Mouse (Mus musculus): ENCODE results near the gene Lysmd2. TPM values are rescaled to one million over a fixed set of nuclear protein-coding genes. Genes with fewer than 3 reads are reported as not detected.
A peak's percentile ranks its signal among the peaks of the same experiment; 100 is the strongest.

Lysmd2 gene
- polyA plus RNA-seq (2014; fragmentation: Nextera tagmentation; extraction: Ambion mirVana): 15.9 and 16.6 TPM in 2 replicates

DNA sequence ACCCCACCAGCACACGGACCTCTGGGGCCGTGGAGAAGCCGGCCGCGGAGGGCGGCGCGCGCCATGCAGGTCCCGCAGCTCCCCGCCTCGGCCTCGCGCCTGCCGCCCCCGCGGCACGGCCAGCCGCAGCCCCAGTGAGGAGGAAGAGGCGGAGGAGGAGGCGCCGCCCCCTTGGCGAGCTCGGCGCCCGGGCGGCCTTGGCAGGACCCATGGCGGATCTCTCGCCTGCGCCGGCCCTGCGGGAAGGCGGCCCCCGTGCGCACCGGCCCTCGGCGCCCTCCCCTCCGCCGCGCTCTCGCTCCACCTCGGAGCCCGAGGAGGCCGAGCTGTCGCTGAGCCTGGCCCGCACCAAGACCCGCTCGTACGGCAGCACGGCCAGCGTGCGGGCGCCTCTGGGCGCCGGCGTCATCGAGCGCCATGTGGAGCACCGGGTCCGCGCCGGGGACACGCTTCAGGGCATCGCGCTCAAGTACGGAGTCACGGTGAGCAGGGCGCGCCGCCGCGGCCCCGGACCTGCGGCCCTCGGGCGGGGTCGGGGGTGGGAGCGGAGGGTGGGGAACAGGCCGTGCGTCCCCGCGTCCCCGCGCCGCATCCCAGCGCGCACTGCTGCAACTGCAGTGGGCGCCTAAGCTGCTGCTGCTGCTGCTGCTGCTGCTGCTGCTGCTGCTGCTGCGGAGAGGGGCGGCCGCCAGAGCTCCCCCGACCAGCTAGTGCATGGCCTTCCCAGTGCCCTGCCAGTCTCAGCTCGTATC is at the start of gene Lysmd2:
Gene Lysmd2 (plus strand): TSS at position 186 of the 752 bp plus-strand sequence.
- DNase-seq (ENCODE audit: low spot score): peak; percentile 81
- H3K4me3 ChIP-seq (ENCODE audit: low read depth, low read length): peak within 1 kb of the TSS; percentile 75
- no peaks in the 10 kb centered on the region for H3K4me1 ChIP-seq (ENCODE audit: control insufficient read depth, insufficient read depth, low read length)
- H3K4me2 ChIP-seq (ENCODE audit: low read depth): peak within 1 kb of the TSS; percentile 88
- peak within 1 kb of the TSS; percentile 82 for H3K9ac ChIP-seq (ENCODE audit: low read length)
- H3K36me3 ChIP-seq (ENCODE audit: control insufficient read depth, insufficient read depth, low read length): no peaks in the 10 kb centered on the region
- H3K9me3 ChIP-seq (ENCODE audit: control insufficient read depth, low read length): no peaks in the 10 kb centered on the region
- H3K27me3 ChIP-seq (ENCODE audit: control insufficient read depth, insufficient read depth, low read length): no peaks in the 10 kb centered on the region
- H3K27ac ChIP-seq (ENCODE audit: low read depth, low read length): peak within 1 kb of the TSS; percentile 67
- ATAC-seq (ENCODE audit: insufficient read depth, low FRiP score, low TSS enrichment): peak; percentile 88
- WGBS: under 1% methylated on average over 37 of the region's 94 CpGs

DNA sequence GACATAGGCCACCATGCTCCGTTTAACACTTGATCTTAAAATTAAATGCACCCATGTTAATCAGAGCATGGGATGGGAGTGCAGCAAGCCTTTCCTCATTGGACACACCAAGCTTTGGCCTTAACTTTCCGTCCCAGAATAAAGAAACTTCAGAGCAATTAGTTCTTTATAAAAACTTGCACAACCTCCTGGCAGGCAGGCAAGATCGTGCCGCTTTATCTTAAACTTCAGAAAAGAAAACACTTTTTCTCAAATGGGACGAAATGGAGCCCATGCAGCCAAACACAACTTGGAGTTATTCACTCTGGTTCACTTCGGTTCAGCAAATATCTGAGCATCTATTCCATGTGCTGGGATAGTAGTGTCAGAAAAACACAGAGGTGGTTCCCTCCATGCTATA is 46.2 kb upstream of the Lysmd2 start:
- Histone ChIP-seq H3K9me3 (ENCODE audit: control insufficient read depth, low read length) (no peaks in the 10 kb centered on the region), H3K27ac (ENCODE audit: low read depth, low read length) (no peak overlapping the region), H3K4me3 (ENCODE audit: low read depth, low read length) (no peak overlapping the region), H3K4me1 (ENCODE audit: control insufficient read depth, insufficient read depth, low read length) (no peaks in the 10 kb centered on the region), H3K27me3 (ENCODE audit: control insufficient read depth, insufficient read depth, low read length) (no peaks in the 10 kb centered on the region), H3K9ac (ENCODE audit: low read length) (no peak overlapping the region), H3K36me3 (ENCODE audit: control insufficient read depth, insufficient read depth, low read length) (peaks cover 7% of the 10 kb centered on the region), H3K4me2 (ENCODE audit: low read depth) (no peak overlapping the region)
- ATAC-seq (ENCODE audit: insufficient read depth, low FRiP score, low TSS enrichment) (no peak), DNase-seq (ENCODE audit: low spot score) (no peak)
- WGBS: 96% methylated on average over 6 of the region's 6 CpGs

GRCm38 (mm10) chr9:75581694-75582350 is 43.7 kb upstream of the Lysmd2 start:
- WGBS: 57% methylated on average over 7 of the region's 7 CpGs
- no peaks in the 10 kb centered on the region for H3K27me3 ChIP-seq (ENCODE audit: control insufficient read depth, insufficient read depth, low read length)
- H3K36me3 ChIP-seq (ENCODE audit: control insufficient read depth, insufficient read depth, low read length): no peaks in the 10 kb centered on the region
- no peak overlapping the region for H3K9ac ChIP-seq (ENCODE audit: low read length)
- no peaks in the 10 kb centered on the region for H3K9me3 ChIP-seq (ENCODE audit: control insufficient read depth, low read length)
- H3K4me1 ChIP-seq (ENCODE audit: control insufficient read depth, insufficient read depth, low read length): no peaks in the 10 kb centered on the region
- H3K4me2 ChIP-seq (ENCODE audit: low read depth): no peak overlapping the region
- ATAC-seq (ENCODE audit: insufficient read depth, low FRiP score, low TSS enrichment) (no peak), DNase-seq (ENCODE audit: low spot score) (no peak)
- no peak overlapping the region for H3K27ac ChIP-seq (ENCODE audit: low read depth, low read length)
- no peak overlapping the region for H3K4me3 ChIP-seq (ENCODE audit: low read depth, low read length)

DNA sequence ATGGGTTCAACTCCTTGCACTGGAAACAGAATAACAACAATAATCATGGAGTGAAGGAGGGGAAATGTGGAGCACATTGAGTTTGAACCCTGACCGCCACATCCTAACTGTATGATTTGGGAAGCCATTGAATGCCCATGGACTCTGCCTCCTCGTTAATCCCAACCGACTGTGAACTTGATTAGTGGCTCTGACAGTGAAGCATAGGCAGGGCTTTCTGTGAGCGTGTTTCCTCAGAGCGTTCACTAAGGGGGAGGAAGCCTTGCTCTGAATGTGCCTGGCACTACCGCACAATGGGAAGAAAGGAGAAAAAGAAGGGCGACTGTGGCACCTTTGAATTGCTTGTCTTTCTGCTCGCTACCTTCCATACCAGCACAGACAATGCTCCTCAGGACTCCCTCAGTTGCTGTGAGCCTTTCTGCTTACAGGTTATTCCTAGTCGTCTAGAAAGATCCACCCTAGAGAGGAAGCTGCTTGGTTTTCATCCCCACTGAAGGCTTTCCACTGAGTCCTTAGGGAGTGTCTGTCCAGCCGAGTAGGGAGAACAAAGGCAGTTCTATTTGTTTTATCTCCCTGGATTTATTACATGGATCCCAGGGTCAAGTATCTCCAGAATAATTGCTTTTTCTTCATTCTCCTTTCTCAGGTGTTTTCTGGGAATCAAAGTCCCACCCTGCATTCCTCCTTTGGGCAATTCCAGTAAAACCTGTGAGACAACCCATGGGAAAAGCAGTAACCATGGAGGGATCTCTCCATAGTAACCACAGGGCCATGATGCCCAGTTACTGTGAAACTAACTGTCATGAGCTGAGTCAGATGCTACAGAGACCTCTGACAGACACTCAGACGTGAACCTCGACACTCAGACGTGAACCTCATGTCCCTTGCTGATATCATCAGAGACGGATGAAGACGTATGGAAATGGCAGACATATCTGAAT is 35.4 kb upstream of the Lysmd2 start:
- Histone ChIP-seq H3K4me3 (ENCODE audit: low read depth, low read length) (no peak overlapping the region), H3K4me2 (ENCODE audit: low read depth) (no peak overlapping the region), H3K36me3 (ENCODE audit: control insufficient read depth, insufficient read depth, low read length) (peaks cover 7% of the 10 kb centered on the region), H3K4me1 (ENCODE audit: control insufficient read depth, insufficient read depth, low read length) (no peaks in the 10 kb centered on the region), H3K9me3 (ENCODE audit: control insufficient read depth, low read length) (no peaks in the 10 kb centered on the region), H3K9ac (ENCODE audit: low read length) (no peak overlapping the region), H3K27me3 (ENCODE audit: control insufficient read depth, insufficient read depth, low read length) (no peaks in the 10 kb centered on the region), H3K27ac (ENCODE audit: low read depth, low read length) (no peak overlapping the region)
- no peak for ATAC-seq (ENCODE audit: insufficient read depth, low FRiP score, low TSS enrichment)
- WGBS: 83% methylated on average over 15 of the region's 15 CpGs
- no peak for DNase-seq (ENCODE audit: low spot score)

DNA sequence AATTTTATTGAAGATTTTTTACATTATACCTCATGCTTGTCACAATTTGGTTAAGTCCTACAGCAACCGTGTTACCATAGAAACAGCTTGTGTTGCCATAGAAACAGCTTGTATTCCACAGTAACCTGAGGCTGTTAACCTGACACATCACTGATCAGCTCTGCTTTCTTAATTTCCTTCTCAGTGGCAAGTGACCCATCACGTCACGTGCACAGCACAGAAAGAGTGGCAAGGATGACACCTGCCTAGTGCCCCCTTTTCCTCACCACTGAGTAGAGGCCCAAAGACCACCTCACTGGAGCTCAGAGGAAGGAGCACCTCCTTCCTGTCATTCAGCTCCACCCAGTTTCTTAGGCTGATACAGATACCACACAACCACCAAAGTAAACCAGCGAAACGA is 32.1 kb upstream of the Lysmd2 start:
- H3K27me3 ChIP-seq (ENCODE audit: control insufficient read depth, insufficient read depth, low read length): no peaks in the 10 kb centered on the region
- no peak overlapping the region for H3K27ac ChIP-seq (ENCODE audit: low read depth, low read length)
- no peaks in the 10 kb centered on the region for H3K9me3 ChIP-seq (ENCODE audit: control insufficient read depth, low read length)
- DNase-seq (ENCODE audit: low spot score) (no peak), ATAC-seq (ENCODE audit: insufficient read depth, low FRiP score, low TSS enrichment) (no peak)
- H3K9ac ChIP-seq (ENCODE audit: low read length): no peak overlapping the region
- H3K4me3 ChIP-seq (ENCODE audit: low read depth, low read length): no peak overlapping the region
- WGBS: 88% methylated on average over 5 of the region's 5 CpGs
- peaks cover 7% of the 10 kb centered on the region for H3K36me3 ChIP-seq (ENCODE audit: control insufficient read depth, insufficient read depth, low read length)
- no peaks in the 10 kb centered on the region for H3K4me1 ChIP-seq (ENCODE audit: control insufficient read depth, insufficient read depth, low read length)
- H3K4me2 ChIP-seq (ENCODE audit: low read depth): no peak overlapping the region

DNA sequence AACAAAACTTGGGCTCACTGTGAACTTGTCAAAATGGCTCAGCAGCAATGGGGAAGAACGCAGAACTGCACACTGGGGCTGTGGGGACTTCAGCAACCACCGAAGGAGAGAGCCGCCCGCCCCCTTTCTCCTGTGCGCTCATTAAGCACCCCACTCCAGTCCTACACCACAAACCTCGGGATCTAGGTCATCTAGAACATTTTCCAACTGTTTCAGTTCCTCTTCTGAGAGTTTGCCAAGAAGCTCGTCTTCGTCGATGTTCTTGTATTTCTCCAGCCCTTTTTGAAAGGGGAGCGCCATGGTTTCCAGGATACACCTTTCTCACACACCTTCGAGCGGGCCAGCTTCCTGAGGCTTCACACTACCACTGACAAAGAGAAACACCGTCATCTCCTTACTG is 28.5 kb upstream of the Lysmd2 start:
- no peak overlapping the region for H3K4me2 ChIP-seq (ENCODE audit: low read depth)
- no peak overlapping the region for H3K9ac ChIP-seq (ENCODE audit: low read length)
- 94% methylated on average over 13 of the region's 13 CpGs for whole genome bisulfite sequencing
- no peaks in the 10 kb centered on the region for H3K9me3 ChIP-seq (ENCODE audit: control insufficient read depth, low read length)
- H3K27ac ChIP-seq (ENCODE audit: low read depth, low read length): no peak overlapping the region
- H3K36me3 ChIP-seq (ENCODE audit: control insufficient read depth, insufficient read depth, low read length): peaks cover 5% of the 10 kb centered on the region
- no peak overlapping the region for H3K4me3 ChIP-seq (ENCODE audit: low read depth, low read length)
- ATAC-seq (ENCODE audit: insufficient read depth, low FRiP score, low TSS enrichment) (no peak), DNase-seq (ENCODE audit: low spot score) (no peak)
- H3K4me1 ChIP-seq (ENCODE audit: control insufficient read depth, insufficient read depth, low read length): no peaks in the 10 kb centered on the region
- H3K27me3 ChIP-seq (ENCODE audit: control insufficient read depth, insufficient read depth, low read length): no peaks in the 10 kb centered on the region

- Histone ChIP-seq H3K9ac (ENCODE audit: low read length) (no peak overlapping the region), H3K9me3 (ENCODE audit: control insufficient read depth, low read length) (no peaks in the 10 kb centered on the region), H3K27me3 (ENCODE audit: control insufficient read depth, insufficient read depth, low read length) (no peaks in the 10 kb centered on the region), H3K36me3 (ENCODE audit: control insufficient read depth, insufficient read depth, low read length) (peaks cover 5% of the 10 kb centered on the region), H3K27ac (ENCODE audit: low read depth, low read length) (no peak overlapping the region), H3K4me1 (ENCODE audit: control insufficient read depth, insufficient read depth, low read length) (no peaks in the 10 kb centered on the region), H3K4me3 (ENCODE audit: low read depth, low read length) (no peak overlapping the region), H3K4me2 (ENCODE audit: low read depth) (no peak overlapping the region)
- WGBS: 79% methylated on average over 4 of the region's 4 CpGs
- ATAC-seq (ENCODE audit: insufficient read depth, low FRiP score, low TSS enrichment) (no peak), DNase-seq (ENCODE audit: low spot score) (no peak)
Measured at GRCm38 (mm10) chr9:75597596-75597995, 27.9 kb upstream of the Lysmd2 start.

DNA sequence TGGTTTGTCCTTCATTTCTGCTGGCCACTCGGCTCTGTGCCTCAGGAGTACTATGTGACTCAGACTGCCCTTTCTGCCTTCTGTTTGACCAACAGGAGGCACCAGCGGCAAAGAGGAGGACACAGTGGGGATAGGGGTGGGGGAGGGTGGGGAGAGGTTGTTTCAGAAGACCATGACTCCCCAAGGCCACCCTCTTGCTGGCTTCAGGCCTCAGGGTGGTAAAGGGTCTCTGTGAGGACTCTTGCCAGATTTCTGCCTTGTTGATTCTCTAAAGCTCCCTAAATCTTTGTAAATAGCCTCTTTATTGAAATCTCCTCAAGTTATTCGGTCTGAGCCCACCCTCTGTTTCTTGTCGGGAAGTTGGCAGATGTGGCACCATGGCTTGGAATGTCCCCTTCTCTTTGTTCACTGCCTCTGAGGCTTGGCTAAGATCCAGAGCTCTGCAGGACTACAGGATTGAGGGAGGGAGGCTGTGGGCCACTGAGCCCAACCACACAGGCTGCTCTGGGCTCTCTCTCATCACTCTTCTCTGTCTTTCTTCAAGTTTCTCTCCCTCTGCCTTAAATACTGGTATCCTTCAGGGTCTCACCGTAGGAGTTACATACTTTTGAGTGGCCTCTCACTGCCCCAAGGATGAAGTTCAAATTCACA is 26.2 kb upstream of the Lysmd2 start:
- no peak overlapping the region for H3K27ac ChIP-seq (ENCODE audit: low read depth, low read length)
- ATAC-seq (ENCODE audit: insufficient read depth, low FRiP score, low TSS enrichment): peak; percentile 50; the same call in 1 of the 2 replicates

More for the DNA sequence above, 26.2 kb upstream of the Lysmd2 start:
- Histone ChIP-seq H3K36me3 (ENCODE audit: control insufficient read depth, insufficient read depth, low read length) (peaks cover 3% of the 10 kb centered on the region; the same call in 1 of the 2 replicates), H3K4me1 (ENCODE audit: control insufficient read depth, insufficient read depth, low read length) (no peaks in the 10 kb centered on the region), H3K4me3 (ENCODE audit: low read depth, low read length) (no peak overlapping the region), H3K27me3 (ENCODE audit: control insufficient read depth, insufficient read depth, low read length) (no peaks in the 10 kb centered on the region), H3K9ac (ENCODE audit: low read length) (no peak overlapping the region), H3K4me2 (ENCODE audit: low read depth) (no peak overlapping the region), H3K9me3 (ENCODE audit: control insufficient read depth, low read length) (no peaks in the 10 kb centered on the region)
- peak; percentile 42 for DNase-seq (ENCODE audit: low spot score)
- 52% methylated on average over 5 of the region's 5 CpGs for WGBS
